Mouse (Mus musculus): ENCODE data around the gene Dnajb4. TPM values are rescaled to one million over a fixed set of nuclear protein-coding genes. Genes with fewer than 3 reads are reported as not detected.
"Not testable (repeated sequence)": the region's sequence is repeated elsewhere in the genome, so short reads cannot be mapped to it uniquely, and the experiment has no call there.

Gene Dnajb4
- total RNA-seq, 2 experiments from 2014 or later, result 61.5 to 62.6 TPM

DNA sequence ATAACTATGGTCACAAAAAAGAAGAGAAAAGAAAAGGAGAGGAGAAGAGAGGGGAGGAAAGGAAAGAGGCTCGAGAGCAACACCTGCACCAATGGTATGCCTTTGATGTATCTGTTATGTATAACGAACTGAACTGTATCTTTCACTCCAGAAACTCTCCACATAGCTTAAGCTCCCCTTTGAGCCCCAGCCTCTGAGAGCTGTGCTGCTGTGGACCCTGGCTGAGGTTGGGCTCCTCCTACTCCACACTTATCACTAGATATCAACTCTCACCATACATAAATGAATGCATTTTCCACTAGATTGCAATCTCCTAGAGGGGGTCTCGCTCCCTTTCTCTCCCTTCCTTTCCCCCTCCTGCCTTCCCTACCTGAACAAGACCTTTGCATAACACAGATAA lies 6.1 kb downstream of the Dnajb4 start:
- TF ChIP-seq CTCF (conservative IDR thresholded peaks at IDR 0.05), result no peak
- no peak overlapping the region for H3K27ac ChIP-seq
- no peak overlapping the region for H3K4me3 ChIP-seq
- no peak for DNase-seq (ENCODE audit: low spot score in 2 of 2)

DNA sequence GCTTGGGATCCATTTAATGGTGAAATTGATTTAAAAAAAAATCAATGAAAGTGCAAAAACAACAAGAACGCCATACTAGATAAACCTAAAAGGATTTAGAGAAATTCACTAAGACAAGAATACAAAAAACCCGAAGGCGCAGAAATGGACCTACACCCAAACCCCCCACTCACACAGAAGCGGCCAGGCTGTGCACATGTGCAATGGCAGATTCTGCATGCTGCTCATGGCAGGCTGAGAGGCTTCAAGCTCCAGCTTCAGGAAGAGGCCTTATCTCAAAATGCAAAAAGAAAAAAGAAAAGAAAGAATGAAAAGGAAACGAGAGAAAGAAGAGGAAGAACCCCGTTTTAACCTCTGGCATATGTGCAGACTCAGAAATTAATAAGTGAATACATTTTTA lies 6.7 kb downstream of the Dnajb4 start:
- TF ChIP-seq CTCF (conservative IDR thresholded peaks at IDR 0.05), result no peak
- Histone ChIP-seq H3K27ac (no peak overlapping the region), H3K4me3 (no peak overlapping the region)
- DNase-seq (ENCODE audit: low spot score in 2 of 2), result no peak

DNA sequence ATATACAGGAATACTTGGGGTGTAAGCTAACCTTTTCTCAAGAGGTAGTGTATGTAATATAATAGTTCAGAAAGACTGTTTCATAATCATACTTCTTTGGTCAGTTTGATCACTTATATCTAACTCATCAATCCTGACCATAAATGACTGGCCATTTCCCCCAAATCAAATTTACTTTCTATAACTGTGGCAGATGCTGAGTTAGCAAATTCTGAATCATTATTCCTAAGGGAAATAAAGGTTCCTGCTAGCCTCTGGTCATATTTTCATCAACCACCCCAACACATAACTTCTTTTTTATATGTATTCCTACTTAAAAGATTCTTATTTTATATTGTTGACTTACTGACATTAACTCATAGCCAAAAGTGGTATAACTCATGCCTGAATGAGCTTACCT lies 7.2 kb downstream of the Dnajb4 start:
- no peak for TF ChIP-seq CTCF (conservative IDR thresholded peaks at IDR 0.05)
- Histone ChIP-seq H3K4me3 (no peak overlapping the region), H3K27ac (no peak overlapping the region)
- no peak for DNase-seq (ENCODE audit: low spot score in 2 of 2)

DNA sequence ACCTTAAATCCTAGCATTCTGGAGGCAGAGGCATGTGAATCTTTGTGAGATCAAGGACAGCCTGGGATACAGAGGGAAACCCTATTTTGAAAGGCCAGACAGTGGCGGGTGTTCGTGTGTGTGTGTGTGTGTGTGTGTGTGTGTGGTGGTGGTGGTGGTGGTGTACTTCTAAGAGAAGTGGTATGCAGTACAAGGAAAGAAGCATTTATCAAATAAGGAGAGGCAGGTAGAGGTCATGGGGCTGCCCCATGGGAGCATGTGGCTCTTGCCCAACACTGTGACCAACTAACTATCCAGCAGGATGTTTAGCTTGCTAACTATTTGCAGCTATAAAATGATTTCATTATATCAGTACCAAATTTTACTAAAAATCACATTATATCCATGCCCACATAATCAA lies 8.5 kb downstream of the Dnajb4 start:
- TF ChIP-seq CTCF (conservative IDR thresholded peaks at IDR 0.05), result no peak
- no peak for DNase-seq (ENCODE audit: low spot score in 2 of 2)
- H3K4me3 ChIP-seq, result no peak overlapping the region
- H3K27ac ChIP-seq, result no peak overlapping the region

DNA sequence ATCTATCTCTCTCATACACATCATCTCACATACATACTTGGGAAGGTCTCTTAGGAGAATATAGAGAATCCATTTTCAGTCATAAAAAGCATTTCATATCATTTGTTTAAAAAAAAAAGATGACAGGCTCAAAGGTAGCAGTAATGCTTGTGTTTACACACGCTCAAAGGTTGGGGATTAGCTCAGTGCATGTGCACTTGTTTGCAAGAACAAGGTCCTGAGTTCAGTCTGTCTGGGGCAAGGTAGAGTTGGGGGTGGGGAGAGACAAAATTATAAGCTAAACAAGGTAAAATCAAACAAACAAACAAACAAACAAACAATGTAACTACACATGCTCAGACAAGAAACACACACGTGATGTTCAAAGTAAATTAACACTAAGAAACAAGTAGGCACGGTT lies 8.9 kb downstream of the Dnajb4 start:
- TF ChIP-seq CTCF (conservative IDR thresholded peaks at IDR 0.05), result no peak
- no peak for DNase-seq (ENCODE audit: low spot score in 2 of 2)
- H3K27ac ChIP-seq, result no peak overlapping the region
- no peak overlapping the region for H3K4me3 ChIP-seq

DNA sequence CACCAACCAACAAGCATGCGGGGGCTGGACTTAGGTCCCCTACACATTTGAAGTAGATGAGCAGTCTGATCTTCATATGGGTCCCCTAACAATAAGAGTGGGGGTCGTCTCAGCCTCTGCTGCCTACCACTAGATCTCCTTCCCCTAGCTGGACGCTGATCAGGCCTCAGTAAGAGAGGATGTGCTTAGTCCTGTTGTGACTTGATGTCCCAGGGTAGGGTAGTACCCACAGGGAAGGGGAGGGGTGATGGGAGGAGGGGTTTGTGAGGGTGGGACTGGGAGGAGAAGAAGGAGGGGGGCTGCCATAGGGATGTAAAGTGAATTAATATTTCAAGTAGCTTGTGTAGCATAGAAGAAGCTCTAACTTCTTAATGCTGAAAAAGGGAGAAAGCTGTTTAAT lies 11.0 kb downstream of the Dnajb4 start:
- H3K27ac ChIP-seq, result no peak overlapping the region
- no peak for TF ChIP-seq CTCF (conservative IDR thresholded peaks at IDR 0.05)
- no peak for DNase-seq (ENCODE audit: low spot score in 2 of 2)
- H3K4me3 ChIP-seq, result no peak overlapping the region

DNA sequence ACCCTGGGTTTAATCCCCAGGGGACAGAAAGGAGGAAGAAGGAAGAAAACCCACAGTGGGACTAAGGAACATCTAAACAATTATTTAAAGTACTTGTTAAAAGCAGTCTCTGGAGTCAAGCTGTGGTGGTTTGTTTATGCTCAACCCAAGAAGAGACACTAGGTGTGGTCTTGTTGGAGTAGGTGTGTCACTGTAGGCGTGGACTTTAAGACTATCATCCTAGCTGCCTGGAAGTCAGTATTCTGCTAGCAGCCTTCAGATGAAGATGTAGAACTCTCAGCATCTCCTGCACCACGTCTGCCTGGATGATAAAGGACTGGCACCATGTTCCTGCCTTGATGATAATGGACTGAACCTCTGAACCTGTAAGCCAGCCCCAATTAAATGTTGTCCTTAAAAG lies 12.9 kb downstream of the Dnajb4 start:
- not testable (repeated sequence) for H3K27ac ChIP-seq; DNase-seq (ENCODE audit: low spot score in 2 of 2); H3K4me3 ChIP-seq

DNA sequence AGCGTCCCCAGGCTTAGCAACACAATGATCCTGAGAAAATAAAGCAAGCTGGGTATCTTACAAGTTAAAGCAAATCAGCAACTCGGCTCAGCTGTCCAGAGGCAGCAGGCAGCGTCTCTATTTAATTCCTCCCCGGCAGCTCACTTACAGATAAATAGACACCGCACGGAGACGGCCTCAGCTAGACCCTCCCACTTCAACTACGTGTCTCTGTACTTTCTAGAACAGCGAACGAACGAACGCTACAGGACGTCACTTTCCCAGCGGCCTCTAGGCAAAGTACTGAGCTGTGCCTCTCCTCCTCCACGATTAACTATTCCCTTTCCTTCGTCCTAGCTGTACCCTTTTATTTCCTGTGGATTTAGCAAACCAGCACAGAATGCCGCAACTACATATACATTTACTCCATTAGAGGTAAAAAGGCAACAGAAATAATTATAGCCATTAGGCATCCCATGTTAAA lies 16.4 kb downstream of the Dnajb4 start:
- peak overlapping the region; percentile 66 for H3K4me3 ChIP-seq
- peak; percentile 47 for TF ChIP-seq CTCF (conservative IDR thresholded peaks at IDR 0.05)
- peak; percentile 80 to 93 for DNase-seq (ENCODE audit: low spot score in 2 of 2)
- H3K27ac ChIP-seq, result peak overlapping the region; percentile 88

DNA sequence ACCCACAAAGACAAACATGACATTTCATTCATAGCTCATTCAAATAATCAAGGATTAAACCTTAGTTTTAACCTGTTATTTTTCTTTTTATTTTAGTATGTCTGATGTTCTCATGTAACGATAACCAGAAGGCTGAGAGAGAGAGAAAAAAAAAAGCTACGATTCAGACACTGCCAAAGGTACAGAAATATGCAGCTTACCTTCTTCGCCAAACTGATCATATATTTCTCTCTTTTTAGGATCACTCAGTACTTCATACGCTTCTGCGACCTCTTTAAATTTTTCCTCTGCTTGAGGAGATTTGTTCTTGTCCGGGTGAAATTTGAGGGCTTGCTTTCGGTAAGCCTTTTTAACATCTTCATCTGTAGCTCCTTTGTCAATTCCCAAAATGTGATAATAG lies 16.9 kb downstream of the Dnajb4 start:
- peak overlapping the region; percentile 88 for H3K27ac ChIP-seq
- DNase-seq (ENCODE audit: low spot score in 2 of 2), result no peak
- no peak for TF ChIP-seq CTCF (conservative IDR thresholded peaks at IDR 0.05)
- H3K4me3 ChIP-seq, result peak overlapping the region; percentile 66

DNA sequence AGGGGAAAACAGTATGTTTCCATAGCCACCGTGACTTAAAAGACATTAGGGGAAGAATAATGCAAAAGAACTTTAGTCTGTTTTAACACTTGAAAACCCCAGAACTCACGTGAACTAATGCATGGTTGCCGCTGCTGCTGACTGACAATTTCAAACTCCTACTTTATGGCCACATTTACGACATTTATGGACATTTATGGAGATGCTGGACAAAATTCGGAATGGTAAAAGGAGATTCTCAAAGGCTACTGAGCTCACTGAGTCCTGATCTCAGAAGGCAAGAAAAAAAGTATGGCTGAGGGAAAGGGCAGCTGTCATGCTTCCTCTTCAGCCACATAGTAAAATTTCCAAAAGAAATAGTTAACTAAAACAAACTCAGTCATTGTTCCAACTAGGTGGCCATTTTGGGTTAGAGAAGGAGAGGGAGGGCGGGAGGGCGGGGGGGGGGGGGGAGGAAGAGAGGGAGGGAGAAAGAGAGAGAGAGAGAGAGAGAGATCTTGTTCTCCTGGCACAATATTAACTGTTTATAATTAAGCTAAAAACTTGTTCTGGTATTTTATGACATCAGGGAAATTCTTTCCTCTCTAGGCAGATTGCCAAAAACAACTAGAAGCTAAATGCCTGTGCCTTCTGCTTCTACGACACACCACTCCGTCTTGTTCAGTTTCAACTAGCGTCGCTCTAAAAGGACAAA lies 17.7 kb downstream of the Dnajb4 start:
- peak overlapping the region; percentile 66 for H3K4me3 ChIP-seq
- H3K27ac ChIP-seq, result peak overlapping the region; percentile 88
- no peak for DNase-seq (ENCODE audit: low spot score in 2 of 2)
- no peak for TF ChIP-seq CTCF (conservative IDR thresholded peaks at IDR 0.05)

DNA sequence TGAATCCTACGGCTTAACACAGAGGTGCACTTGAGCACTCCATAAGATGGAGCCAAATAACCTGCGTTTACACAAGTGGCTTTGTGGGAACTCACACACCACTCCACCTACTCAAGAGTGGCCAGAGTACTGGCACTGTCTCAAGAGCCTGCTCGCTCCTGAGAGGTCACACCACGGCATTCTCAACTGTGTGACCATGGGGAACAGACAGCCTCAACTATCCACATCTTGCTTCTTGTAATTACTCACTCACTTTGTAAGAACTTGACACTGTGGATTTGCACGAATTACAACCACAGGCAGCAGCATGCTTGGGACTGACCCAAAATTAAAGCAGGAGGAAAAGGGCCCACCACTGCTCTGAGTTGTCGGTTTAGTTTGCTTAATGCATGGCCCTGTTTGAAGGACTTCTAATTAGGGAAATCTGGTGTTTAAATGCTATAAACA lies 18.3 kb downstream of the Dnajb4 start:
- TF ChIP-seq CTCF (conservative IDR thresholded peaks at IDR 0.05), result no peak
- no peak for DNase-seq (ENCODE audit: low spot score in 2 of 2)
- H3K27ac ChIP-seq, result peak overlapping the region; percentile 40
- H3K4me3 ChIP-seq, result peak overlapping the region; percentile 66

DNA sequence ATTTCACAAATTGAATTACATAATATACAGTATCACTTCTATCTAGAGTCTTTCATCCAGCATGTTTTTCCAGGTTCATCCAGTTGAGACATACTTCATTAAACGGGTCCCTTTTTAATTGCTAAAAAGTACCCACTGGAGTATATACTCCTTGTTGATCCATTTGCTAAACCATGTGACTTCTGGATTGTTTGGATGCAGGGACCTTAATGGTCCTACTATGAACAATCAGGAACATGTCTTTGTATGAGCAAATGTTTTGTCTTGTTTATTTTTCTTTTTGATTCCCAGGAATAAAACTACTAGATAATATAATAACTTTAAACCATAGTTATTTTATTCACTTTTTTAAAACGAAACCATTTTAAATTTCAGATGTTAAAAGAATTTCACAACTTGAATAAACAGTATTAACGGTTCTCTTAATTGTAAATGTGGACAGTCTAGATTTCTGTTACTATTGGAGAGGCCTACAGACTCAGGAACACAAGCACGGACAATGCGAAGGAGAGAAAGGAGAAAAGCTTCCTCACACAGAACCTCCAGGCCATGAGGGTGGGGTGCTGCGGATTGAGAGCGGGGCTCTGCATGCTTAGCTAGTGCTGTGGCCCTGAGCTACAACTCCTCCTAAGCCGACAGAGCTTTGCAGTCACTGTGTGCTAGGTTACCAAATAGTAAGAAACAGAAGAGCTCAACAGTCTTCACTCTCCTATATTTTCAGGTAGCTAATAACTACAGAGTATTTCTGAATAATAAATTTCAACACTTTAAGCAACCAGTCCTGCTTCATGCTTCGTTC lies 19.2 kb downstream of the Dnajb4 start:
- Histone ChIP-seq H3K27ac (peak overlapping the region; percentile 6), H3K4me3 (peak overlapping the region; percentile 66)
- no peak for DNase-seq (ENCODE audit: low spot score in 2 of 2)
- no peak for TF ChIP-seq CTCF (conservative IDR thresholded peaks at IDR 0.05)

DNA sequence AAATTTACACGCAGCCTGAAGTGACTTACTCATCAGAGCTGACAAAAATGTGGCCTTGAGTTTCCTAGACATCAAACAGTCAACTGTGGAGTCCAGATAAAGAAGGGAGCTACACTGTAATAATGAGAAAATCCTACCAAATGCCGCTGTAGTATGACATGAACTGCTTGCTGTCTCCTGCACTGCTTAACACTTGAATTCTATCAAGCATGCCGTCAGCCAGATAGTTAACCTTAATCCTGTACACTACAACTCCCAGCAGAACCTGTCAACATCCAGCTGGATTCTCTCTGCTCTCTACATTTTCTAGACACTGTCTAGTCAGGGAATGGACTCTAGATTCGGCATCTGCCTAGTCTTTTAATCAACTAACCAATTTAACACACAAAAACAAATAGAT lies 20.8 kb downstream of the Dnajb4 start:
- no peak for TF ChIP-seq CTCF (conservative IDR thresholded peaks at IDR 0.05)
- Histone ChIP-seq H3K27ac (no peak overlapping the region), H3K4me3 (no peak overlapping the region)
- DNase-seq (ENCODE audit: low spot score in 2 of 2), result no peak

DNA sequence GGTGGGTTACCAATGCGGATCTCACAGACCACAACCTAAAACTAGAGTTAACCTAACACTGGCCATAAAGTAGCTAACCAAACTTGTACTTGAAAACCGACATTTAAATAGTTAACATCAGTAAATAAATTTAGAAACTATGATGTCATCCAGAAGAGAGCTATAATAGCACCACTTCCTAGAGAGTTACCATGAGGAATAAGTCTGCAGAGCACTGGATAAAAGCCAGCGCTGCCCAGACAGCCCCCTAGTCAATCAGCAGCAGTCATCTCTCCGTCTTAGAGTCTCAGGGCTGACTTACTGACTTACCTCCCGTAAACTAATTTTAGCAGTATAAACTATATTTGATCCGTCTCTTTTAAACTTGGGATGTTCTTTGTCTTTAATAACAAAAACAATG lies 24.0 kb downstream of the Dnajb4 start:
- DNase-seq (ENCODE audit: low spot score in 2 of 2), result no peak
- Histone ChIP-seq H3K4me3 (no peak overlapping the region), H3K27ac (no peak overlapping the region)
- TF ChIP-seq CTCF (conservative IDR thresholded peaks at IDR 0.05), result no peak

Measured in layer of hippocampus, adult 2 months (tissue).